Mouse (Mus musculus) adrenal gland, postnatal 10 days (tissue): Measurements from ENCODE around the gene P2rx1. TPM values are rescaled to one million over a fixed set of nuclear protein-coding genes. Genes with fewer than 3 reads are reported as not detected.

Experiments used
- DNase-seq: peaks from one replicate; pipeline ENCODE4 v3.0.0; 2021; ENCODE audit warnings: mixed read lengths
- total RNA-seq, 2 experiments: library from RNA; stranded (reverse); gene quantifications; 2 replicates each; pipeline ENCODE4 v1.2.3; 2021

Gene P2rx1
- total RNA-seq, 2 experiments from 2014 or later = 1.3 TPM

- DNase-seq = peak; percentile 56
Measured at GRCm38 (mm10) chr11:73023099-73023498, 24.2 kb downstream of the P2rx1 start.

GRCm38 (mm10) chr11:73023827-73024226 lies 24.9 kb downstream of the P2rx1 start:
- no peak for DNase-seq

- peak; percentile 24 for DNase-seq
Measured at GRCm38 (mm10) chr11:73024236-73024904, 25.5 kb downstream of the P2rx1 start.

- no peak for DNase-seq
Measured at GRCm38 (mm10) chr11:73026961-73027360, 28.1 kb downstream of the P2rx1 start.

- DNase-seq = peak; percentile 92
Measured at GRCm38 (mm10) chr11:73030821-73031498, 32.1 kb downstream of the P2rx1 start.

- DNase-seq = no peak
Measured at GRCm38 (mm10) chr11:73031536-73031935, 32.6 kb downstream of the P2rx1 start.

GRCm38 (mm10) chr11:73036077-73036476 lies 37.2 kb downstream of the P2rx1 start:
- DNase-seq = no peak

GRCm38 (mm10) chr11:73036889-73037288 lies 38.0 kb downstream of the P2rx1 start:
- peak; percentile 31 for DNase-seq

GRCm38 (mm10) chr11:73037691-73038090 lies 38.8 kb downstream of the P2rx1 start:
- no peak for DNase-seq

GRCm38 (mm10) chr11:73039102-73039799 lies 40.3 kb downstream of the P2rx1 start:
- peak; percentile 78 for DNase-seq

- no peak for DNase-seq
Measured at GRCm38 (mm10) chr11:73044229-73044755, 45.4 kb downstream of the P2rx1 start.

GRCm38 (mm10) chr11:73044789-73045188 lies 45.9 kb downstream of the P2rx1 start:
- no peak for DNase-seq

- peak; percentile 99 for DNase-seq
Measured at GRCm38 (mm10) chr11:73047542-73047996, 48.7 kb downstream of the P2rx1 start, which contains the start of gene Ncbp3. Gene Ncbp3 (plus strand): TSS chr11:73047783.

- DNase-seq = no peak
Measured at GRCm38 (mm10) chr11:73048030-73048876, 49.4 kb downstream of the P2rx1 start.

GRCm38 (mm10) chr11:73049335-73049734 lies 50.4 kb downstream of the P2rx1 start:
- DNase-seq = peak; percentile 86

GRCm38 (mm10) chr11:73052795-73053194 lies 53.9 kb downstream of the P2rx1 start:
- no peak for DNase-seq

GRCm38 (mm10) chr11:73057701-73058100 lies 58.8 kb downstream of the P2rx1 start:
- DNase-seq = no peak

GRCm38 (mm10) chr11:73059630-73060029 lies 60.7 kb downstream of the P2rx1 start:
- no peak for DNase-seq

- no peak for DNase-seq
Measured at GRCm38 (mm10) chr11:73061413-73061812, 62.5 kb downstream of the P2rx1 start.
